Mouse (Mus musculus): ENCODE data around the gene Vwa3a. TPM values are rescaled to one million over a fixed set of nuclear protein-coding genes. Genes with fewer than 3 reads are reported as not detected.

Vwa3a gene
- polyA plus RNA-seq (2017; shearing (Covaris generic)): not detected

DNA sequence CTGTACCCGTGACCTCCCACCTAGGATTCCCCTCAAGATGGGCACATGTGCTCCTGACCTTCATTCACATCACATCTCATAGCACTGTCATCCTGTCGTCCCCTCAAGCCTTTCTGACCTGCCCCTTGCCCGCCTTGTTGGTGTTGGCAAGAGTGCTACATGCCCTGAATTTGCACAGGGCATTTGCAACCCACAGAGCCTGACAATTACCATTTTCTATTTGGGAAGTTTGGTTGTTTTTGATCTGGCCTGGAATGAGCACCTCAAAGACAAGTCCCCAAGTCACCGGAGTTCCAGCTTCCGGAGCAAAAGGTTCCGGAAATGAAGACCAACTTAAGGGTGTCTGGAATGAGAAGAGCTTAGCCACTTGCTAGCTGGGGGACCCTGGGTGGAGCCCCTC is at the start of gene Vwa3a:
Gene Vwa3a, plus strand, starts transcription at position 301 of the 400 bp plus-strand sequence.

DNA sequence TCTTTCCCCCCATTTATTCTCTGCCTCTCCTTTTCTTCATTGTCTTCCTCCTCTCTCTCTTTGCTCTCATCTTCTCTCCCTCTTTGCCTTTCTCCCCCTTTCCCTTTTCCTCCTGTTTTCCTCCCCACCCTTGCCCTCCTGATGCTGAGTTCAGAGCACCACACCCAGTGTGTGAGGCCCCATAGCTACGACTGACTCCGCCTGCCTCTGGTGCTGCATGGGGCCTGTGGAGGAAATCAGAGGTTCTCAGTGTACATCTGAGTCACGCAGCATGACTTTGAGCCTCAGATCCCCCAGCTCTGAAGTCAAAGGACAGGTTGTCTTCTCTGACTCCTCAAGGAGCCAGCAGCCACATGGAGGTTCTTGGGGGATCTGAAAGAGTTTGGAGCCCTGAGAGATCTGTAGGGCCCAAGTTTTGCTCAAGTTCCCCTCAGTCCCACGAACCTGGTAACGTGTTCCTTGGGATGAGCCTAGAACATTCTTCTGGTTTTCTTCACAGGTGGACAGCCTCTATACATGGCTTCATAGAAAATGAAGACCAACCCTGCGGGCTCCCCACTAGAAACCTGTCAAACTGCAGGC is 72.8 kb downstream of the Vwa3a start, which contains the start of gene Gm5737:
Gene Gm5737, plus strand, starts transcription at position 532 of the 582 bp plus-strand sequence.

DNA sequence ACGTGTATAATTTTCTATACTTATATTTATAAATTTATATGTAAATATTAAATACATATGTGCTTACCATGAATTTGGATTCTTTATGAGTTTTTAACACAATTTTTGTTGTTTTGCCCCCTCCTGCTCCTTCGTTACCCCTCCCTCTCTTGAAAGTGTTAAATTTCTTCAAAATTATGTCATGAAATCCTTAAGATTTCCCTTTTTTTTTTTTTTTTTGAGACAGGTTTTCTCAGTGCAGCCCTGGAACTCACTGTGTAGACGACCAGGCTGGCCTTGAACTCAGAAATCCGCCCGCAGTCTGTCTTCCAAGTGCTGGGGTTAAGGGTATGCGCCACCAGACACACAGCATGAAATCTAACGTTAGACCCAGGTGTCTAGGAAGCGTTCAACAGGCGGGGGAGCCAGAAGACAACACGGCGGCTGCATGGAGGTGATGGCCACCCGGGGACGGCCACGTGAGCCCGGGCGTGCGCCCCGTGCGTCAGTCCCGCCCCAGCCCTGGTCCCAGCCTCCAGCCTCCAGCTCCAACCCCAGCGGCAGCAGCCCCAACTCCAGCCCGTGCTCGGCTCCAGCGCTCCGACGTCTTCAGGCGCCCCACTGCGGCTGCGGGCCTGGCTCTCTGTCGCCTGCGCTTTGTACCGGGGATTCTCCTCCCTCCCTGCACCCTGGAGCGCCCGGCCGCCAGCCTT is 103.4 kb downstream of the Vwa3a start, which contains the start of gene Eef2k:
Gene Eef2k, plus strand, starts transcription at position 487 of the 692 bp plus-strand sequence.

Other genes with a start within 250 kb of the Vwa3a start
- 179 TPM for gene Uqcrc2, start 104.1 kb upstream of the Vwa3a start, polyA plus RNA-seq (2017; shearing (Covaris generic))
- 0.32 TPM for gene Pdzd9, start 69.0 kb upstream of the Vwa3a start, polyA plus RNA-seq (2017; shearing (Covaris generic))
- gene Mosmo, start 61.7 kb upstream of the Vwa3a start, polyA plus RNA-seq (2017; shearing (Covaris generic)): 2.4 TPM
- gene Gm5737, start 73.0 kb downstream of the Vwa3a start, polyA plus RNA-seq (2017; shearing (Covaris generic)): not detected
- 13.0 TPM for gene Eef2k, start 103.5 kb downstream of the Vwa3a start, polyA plus RNA-seq (2017; shearing (Covaris generic))
- 34.5 TPM for gene Polr3e, start 178.4 kb downstream of the Vwa3a start, polyA plus RNA-seq (2017; shearing (Covaris generic))
- 0.59 TPM for gene Cdr2, start 243.0 kb downstream of the Vwa3a start, polyA plus RNA-seq (2017; shearing (Covaris generic))
- 0.21 TPM for gene Mfsd13b, start 243.2 kb downstream of the Vwa3a start, polyA plus RNA-seq (2017; shearing (Covaris generic))